Mouse (Mus musculus): ENCODE results near the gene Orai1.
"Not testable (repeated sequence)": the region's sequence is repeated elsewhere in the genome, so short reads cannot be mapped to it uniquely, and the experiment has no call there.

The Orai1 gene

DNA sequence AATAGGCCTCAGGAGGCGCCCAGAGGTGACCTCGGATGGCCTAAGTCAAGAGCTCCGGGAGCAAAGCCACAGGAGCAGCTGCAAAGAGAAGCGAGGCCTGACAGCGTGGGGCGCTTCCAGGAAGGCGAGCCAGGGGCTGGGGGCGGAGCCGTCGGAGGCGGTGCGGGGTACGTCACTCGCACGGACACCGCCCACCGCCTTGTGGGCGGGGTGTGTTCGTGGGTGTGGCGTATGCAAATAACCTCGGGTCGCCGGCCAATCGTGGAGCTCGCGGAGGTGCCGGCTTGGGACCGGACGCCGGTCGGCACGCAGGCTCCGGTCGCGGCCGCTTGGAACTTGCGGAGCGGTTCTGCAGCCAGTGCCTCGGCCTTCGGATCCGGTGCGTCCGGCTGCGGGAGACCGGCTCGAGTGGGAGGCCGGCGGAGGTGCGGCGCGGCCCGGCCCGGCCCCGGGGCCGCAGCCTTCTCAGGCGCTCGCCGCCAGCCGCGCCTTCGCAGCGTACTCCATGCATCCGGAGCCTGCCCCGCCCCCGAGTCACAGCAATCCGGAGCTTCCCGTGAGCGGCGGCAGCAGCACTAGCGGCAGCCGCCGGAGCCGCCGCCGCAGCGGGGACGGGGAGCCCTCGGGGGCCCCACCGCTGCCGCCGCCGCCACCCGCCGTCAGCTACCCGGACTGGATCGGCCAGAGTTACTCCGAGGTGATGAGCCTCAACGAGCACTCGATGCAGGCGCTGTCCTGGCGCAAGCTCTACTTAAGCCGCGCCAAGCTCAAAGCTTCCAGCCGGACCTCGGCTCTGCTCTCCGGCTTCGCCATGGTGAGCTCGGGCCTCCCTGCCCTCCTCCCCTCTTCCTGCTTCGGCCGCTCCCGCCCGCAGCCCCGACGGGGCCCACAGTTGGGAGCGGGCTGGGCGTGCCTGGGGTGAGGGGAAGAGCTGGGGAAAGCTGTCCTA, at the start of gene Orai1:
Gene Orai1 (plus strand): TSS at position 322 of the 949 bp plus-strand sequence.
- peak; percentile 94 to 99 for DNase-seq (ENCODE audit: low read depth in 2 of 2, low spot score in 2 of 2)

DNA sequence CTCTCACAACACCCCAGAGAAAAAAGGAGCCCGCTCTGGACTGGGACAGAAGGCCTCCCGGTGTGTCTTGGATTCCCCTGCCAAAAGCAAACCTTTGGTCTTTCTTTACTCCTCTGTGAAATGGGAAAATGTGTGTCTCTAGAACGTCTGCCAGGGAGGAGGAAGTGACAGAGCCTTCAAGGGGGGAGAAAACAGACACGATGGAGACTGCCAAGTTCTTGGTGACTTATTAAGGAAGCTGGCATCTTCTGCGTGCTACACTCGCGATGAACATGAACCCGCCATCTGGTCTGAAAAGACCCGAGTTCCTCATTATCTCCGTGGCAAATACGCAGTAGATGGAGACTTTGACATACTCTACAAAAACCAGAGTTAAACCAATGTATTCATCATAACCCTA, 49.4 kb upstream of the Orai1 start:
- no peak for DNase-seq (ENCODE audit: low read depth in 2 of 2, low spot score in 2 of 2)

DNA sequence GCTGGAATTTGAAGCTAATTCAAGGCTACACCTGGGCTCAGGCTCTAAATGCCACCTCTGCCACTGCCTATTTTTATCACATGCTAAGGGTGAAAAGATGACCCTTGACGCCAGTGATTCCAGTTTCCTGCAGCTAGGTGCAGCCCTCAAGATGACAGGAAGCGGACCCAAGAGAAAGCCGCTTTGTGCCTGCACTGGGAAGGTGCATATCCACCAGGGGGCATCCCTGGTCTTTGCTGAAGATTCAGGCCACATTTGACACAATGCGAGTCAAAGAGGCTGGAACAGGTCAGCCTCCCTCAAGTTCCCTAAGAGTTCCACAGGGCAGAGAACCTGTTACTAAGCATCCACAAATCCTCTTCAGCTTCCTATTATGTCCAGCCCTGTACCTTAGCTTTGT, 46.6 kb upstream of the Orai1 start:
- peak; percentile 72 to 85 for DNase-seq (ENCODE audit: low read depth in 2 of 2, low spot score in 2 of 2)

DNA sequence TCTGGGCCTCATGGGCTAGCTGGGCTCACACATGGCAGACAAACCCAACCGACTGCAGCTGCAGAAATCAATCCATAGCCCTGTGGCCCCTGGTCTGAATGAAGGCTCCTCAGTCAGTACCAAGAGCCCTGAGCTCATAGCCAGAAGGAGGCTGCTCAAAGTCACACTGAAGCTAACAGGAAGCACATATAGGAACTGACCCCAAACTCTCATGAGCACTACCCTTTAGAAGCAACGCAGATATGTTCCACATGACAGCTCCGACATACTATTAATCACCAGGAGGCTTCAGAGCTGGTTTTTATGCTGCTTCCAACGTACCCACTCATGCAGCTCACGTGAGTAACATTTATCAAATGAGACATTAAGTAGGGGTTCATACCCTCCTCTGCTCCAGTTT, 44.8 kb upstream of the Orai1 start:
- no peak for DNase-seq (ENCODE audit: low read depth in 2 of 2, low spot score in 2 of 2)

DNA sequence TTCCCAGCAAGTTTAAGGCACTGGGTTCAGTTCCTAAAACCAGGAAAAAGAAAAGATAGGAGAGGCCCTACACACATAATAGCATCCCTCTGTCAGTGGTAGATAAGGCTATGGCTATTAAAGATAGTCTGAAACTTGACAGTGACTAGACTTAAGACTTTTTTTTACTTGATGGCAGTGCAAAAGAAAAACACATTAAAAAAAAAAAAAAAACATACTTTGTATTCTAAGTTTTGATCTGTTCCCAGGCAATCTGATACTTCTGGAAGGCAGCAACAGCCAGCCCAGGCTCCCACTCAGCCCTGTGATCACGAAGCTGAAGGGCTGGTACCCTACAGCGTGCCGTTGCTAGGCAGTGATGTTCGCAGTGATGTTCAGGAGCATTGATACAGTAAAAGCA, 43.4 kb upstream of the Orai1 start:
- DNase-seq (ENCODE audit: low read depth in 2 of 2, low spot score in 2 of 2): no peak

DNA sequence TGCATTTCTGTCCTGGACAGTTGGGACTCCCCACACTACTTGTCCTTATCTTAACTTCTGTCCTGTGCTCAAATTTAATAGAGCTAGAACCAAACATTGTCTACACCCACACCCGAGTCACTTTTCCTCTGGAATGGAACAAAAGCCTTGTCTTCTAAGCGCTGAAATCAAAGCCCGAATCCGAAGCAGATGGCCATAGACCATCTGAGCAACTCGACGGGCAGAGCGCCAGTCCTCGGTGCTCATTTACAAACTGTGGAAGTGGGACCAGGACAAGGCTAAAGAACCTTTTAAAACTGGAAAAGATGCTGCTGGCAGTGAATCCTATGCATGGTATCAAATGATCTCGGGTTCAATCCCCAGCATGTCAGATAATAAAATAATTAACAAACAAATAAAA, 42.8 kb upstream of the Orai1 start:
- DNase-seq (ENCODE audit: low read depth in 2 of 2, low spot score in 2 of 2): no peak

DNA sequence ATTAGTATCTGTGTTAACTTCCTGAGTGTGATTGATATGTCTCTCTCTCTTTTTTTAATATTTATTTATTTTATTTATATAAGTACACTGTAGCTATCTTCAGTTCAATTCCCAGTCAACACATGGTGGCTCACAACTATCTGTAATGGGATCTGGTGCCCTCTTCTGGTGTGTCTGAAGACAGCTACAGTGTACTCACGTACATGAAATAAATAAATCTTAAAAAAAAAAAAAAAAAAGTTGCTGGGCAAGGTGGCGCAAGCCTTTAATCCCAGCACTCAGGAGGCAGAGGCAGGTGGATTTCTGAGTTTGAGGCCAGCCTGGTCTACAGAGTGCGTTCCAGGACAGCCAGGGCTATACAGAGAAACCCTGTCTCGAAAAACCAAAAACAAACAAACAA, 40.2 kb upstream of the Orai1 start:
- DNase-seq (ENCODE audit: low read depth in 2 of 2, low spot score in 2 of 2): not testable (repeated sequence)

DNA sequence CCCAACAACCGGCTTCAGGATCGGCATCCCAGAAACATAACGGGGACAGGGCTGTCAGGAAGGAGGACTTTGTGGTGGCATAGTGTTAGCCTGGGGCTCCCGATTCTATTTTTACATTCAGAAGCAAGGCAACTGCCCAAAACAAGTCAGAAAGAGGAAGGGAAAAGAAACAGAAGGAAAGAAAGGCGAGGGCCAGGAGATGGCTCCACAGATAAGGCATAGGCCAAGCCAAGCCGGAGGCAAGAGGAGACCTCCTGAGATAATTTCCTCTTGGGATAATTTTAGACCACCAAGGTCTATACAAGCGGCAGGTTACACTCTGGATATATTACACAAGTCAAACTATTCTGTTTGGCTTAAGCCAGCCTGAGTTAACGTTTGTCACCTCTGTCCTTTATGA, 35.9 kb upstream of the Orai1 start:
- DNase-seq (ENCODE audit: low read depth in 2 of 2, low spot score in 2 of 2): no peak

DNA sequence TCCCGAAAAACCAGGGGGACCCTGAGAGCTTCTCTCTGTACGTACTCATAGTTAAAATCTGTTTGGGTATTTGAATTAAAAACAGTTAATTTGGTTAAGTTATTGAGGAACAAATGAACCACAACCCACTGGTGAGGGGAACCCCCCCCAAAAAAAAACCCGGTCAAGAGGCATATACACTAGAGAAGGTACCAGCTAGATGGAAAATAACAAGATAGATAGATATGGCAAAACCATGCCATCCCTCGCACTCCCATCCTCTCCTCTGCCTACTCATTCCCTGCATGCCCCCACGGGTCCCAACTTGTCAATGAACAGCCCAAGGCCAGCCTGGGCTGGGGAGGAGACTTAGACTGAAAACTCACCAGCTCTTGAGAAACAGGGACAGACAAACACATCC, 30.4 kb upstream of the Orai1 start:
- DNase-seq (ENCODE audit: low read depth in 2 of 2, low spot score in 2 of 2): no peak

DNA sequence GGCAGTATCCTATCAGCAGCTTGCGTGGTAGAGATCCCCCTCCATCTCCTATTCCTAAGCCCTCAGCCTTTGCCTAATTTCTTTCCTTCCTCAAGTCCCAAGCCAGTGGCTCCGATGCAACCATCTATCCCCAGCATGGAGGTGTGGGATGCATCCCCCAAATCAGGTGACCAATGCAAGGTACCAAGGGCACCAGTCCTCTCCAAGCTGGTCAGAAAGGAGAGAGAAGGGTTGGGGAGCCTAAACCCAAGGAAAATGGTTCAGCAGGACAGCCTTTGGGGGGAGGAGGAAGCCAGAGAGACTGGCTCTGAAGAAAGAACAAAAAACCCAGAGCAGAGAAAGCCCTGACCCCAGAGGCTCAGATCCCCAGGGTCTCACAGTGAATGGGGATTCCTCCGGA, 29.6 kb upstream of the Orai1 start:
- DNase-seq (ENCODE audit: low read depth in 2 of 2, low spot score in 2 of 2): no peak

DNA sequence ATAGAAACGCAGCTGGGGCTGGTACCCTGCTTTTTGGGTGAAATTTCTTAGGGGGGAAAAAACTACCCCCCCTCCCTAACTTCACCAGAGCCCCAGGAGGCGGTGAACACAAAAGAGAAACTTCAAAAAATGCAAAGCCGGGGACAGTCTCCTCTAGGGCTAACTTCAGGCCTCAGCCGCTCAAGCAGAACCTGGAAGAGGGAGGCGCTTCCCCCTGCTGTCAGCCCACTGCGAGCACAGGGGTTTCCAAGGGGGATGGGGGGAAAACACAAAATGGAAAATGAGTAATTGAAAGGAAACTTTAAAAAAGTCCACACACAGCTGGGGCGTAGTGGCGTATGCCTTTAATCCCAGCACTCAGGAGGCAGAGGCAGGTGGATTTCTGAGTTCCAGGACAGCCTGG, 28.8 kb upstream of the Orai1 start:
- no peak for DNase-seq (ENCODE audit: low read depth in 2 of 2, low spot score in 2 of 2)

DNA sequence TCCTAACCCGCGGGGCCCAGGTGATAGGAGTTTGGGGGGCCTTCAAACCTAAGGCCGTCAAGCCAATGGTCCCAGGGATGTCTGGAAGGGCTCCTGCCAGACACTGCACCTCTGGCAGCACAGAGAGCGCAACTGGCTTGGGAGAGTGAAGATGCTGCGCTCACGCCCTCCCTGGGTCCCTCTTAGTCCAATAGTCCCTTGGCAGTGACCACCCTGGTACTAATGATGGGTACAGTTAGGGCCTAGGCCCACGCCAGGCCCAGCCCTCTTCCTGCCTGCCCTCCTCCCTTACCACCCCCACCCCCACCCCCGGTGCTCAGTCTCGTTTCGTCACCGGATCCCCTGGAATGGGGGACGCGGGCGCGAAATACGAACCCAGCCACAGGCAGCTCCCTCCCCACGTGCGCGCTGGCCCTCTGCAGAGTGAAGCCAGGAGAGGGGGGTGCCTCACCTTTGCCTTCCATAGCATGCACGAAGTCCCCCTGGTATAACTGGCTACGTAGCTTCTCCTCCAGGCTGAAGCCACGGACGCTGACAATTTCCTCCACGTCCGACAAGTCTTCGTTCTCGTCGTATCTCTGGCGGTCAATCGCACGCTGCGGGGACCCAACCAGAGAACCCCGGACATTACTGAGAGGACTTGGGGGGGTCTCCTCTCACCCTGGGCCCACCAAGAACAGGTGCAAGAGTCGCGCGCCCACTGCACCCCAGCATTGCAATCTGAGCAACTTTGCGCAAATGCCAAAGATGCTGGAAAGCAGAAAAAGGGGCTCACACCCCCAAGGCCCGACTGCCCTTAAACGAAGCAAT, 27.5 kb upstream of the Orai1 start:
- DNase-seq (ENCODE audit: low read depth in 2 of 2, low spot score in 2 of 2): peak; percentile 19 to 27

DNA sequence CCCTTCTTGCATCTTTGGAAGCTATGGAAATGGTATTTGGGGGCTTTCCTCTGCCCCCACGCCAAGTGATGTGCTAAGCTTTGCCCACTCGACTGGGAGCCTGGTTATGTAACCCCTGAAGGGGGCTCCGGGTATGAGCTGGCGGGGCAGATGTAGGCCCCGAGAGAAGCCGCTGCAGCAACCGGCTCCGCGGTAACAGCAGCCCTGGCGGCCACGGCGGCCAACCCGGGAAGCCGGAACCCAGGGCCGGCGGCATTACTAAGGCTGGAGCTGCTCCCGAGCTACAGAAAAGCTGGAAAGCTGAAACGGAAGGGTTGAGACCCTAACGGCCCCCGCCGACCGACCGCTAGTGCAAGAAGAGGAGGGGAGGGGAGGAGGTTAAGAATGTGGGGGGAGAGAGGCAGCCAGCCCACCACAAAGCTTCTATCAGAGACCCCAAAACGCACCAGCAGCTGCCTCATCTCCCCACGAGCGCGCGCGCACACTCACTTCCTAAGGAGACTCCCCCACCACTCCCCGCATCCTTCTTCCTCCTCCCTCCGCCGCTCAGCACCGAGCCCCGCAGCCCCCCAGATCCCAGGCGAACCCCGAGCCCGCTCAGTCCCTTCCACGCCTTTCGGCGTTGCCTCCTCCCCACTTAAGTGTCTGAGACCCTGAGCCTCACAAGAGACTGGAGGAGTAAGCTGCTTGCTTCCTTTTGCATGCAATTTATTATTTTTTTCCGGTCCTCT, 26.7 kb upstream of the Orai1 start:
- DNase-seq (ENCODE audit: low read depth in 2 of 2, low spot score in 2 of 2): peak; percentile 57 to 63

DNA sequence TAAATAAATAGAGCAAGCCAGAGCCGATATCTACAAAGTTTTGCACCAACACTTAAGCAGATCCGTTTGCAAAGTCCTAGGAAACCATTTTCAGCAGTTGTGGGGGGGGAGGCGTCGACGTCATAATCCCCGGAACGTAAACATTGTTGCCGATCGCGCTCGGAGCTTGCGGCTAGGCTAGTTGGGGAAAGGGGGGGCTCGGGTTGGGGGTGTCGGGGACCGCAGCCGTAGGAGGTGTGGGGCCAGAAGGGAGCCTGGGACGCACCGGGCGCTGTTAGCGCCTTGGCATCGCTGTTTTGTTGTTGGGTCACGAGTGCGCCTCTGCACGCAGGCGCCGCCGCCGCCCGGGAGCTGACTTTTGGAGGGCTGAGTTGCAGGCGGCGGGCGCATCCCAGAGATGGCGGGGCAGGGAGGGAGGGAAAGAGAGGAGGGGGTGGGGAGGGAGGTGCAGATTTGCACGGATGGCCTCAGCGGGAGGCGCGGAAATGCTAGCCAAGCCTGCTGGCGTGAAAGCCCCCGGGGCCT, 25.8 kb upstream of the Orai1 start:
- DNase-seq (ENCODE audit: low read depth in 2 of 2, low spot score in 2 of 2): peak; percentile 90 to 91

DNA sequence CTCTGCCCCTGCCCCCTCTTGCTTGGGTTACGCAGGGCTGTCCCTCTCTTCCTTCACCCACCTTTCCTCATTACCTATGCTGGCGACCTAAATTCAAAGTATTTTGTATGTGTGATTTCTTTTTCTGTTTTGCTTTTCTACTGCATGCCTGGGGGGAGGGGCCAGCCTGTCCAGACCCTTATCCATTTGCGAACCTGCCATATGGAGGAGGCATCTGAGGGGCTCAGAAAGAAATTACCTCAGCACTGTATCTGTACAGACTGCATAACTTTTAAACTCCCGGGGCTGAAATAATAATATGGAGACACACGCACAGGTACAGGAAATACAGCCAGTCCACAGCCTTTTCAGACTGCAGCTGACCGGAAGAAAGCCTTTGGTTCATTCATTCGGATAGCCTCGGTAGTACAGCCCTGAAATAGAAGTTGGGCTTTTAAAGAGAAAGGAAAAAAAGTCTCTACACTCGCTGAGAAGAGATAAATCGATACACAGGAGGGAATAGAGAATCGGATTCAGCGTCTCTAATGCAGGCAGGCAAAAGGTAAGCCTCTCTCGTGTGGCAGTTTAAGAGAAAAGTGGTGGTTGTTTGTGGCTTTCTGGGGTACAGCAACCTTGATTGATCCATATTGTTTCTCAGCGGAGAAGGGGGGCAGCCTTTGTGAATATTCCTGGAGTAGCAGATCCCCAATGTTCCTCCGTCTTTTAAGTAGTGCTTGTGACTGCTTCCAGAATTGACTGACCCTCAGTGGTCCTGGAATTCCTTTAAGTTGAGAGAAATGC, 25.1 kb upstream of the Orai1 start, which contains the start of gene Kdm2b:
Gene Kdm2b (minus strand): TSS at position 273 of the 780 bp plus-strand sequence.
- DNase-seq (ENCODE audit: low read depth in 2 of 2, low spot score in 2 of 2): peak; percentile 27 to 43

DNA sequence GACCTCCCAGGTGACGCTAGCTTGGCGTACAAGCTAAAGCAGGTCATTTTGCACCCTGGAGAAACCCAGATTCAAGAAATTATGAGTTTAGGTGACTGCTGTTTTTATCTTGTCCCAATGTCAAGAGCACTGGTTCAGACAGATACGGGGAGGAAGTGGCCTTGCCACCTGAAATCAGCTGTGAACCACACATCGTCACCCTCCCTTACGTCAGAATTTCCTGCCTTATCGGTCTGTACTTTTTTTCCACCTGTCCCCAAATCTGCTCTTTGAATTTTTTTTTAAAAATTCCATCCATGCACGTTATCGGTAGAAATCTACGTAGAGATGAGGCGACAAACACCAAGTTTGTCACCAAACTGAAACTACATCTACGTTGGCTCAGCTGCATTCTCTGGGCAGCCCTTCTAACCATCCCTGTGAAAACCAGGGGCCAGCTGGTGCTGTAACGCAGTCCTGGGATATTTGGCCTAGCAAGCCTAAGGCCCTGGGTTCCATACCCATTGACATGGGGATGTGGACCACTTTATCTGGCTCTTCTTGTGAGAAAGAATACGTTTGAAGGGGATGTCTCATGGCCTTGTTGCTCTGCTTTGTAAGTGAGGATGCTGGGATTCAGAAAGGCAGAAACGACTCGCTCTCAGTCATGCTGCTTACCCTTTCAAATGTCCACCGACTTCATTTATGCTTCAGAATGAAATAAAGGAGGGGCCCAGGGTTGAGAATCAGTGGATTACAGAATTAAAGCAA, 24.3 kb upstream of the Orai1 start:
- DNase-seq (ENCODE audit: low read depth in 2 of 2, low spot score in 2 of 2): peak; percentile 91 to 92

DNA sequence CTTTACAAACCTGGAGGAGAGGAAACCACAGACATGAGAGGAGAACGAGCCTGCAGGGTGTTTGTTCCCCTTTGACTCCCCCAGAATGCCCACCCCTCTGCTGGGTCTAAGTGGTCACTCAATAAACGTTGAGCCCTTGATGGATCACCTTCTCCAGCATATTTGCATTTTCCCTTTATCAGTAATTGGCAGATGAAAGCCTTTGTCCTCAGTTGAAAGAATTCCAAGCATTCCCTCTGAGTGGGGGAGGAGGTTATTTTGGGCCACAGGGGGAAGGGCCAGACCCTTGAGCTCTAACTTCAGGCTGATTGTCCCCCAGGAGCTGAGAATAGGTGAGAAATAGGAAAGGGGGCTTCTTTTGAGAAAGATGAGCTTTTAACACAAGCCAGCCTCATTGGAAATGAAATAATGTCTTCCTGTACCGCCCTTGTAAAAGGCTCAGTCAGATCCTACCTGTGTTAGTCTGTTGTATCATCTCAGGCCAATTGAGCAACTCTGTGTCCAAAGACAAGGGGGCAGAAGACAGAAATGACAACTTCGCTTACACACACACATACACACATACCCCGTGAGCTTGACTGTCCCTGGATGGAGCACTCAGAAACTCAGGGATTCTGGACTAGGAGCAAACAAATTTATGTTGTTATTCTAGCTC, 23.4 kb upstream of the Orai1 start:
- DNase-seq (ENCODE audit: low read depth in 2 of 2, low spot score in 2 of 2): no peak

DNA sequence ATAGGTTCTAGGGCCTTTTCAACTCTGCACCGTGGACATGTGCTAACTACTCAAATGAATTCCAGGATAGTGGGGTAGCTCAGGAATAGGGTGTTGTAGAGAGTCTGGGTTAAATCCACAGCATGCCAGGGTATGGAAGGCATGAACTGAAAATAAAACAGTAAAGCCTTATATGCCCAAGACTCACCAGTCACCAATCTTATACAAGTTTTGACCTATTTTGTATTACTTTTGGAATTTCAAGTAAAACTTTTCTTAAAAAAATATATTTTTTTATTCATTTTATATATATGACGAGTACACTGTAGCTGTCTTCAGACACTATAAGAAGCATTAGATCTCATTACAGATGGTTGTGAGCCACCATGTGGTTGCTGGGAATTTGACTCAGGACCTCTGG, 21.1 kb upstream of the Orai1 start:
- DNase-seq (ENCODE audit: low read depth in 2 of 2, low spot score in 2 of 2): no peak

DNA sequence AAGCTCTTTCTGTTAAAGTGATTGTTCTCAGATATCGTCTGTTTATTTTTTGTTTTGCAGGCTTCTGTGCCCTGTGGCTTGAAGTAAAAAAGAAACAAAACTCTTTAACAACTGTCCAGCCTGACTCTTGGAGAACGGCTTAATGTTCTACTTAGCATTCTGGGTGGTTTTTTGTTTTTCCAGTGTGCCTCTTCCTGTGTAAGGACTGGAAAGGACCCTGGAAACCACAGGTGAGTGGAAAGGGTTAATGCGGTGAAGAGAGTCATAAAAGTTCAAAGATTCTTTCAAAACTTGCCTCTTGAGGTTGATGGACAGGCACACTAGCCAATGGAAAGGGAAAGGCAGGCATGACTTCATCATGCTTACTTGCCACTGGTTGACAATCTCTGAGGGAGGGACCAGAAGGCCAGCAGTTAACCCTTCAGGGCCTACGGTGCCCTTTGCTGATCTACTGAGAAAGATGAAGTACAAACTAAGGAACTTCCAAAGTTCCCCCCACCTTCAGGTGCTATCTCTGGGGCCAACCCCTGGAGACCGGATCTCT, 20.5 kb upstream of the Orai1 start:
- peak; percentile 83 to 94 for DNase-seq (ENCODE audit: low read depth in 2 of 2, low spot score in 2 of 2)
